Mouse (Mus musculus) kidney, postnatal 36 days (tissue): ENCODE measurements around the gene Acss3.

Source experiments
- DNase-seq, 2 experiments: peaks; one replicate each; pipeline ENCODE4 v3.0.0; 2021 to 2022; ENCODE audit warnings: mixed read lengths in 2 of 2

Gene Acss3

GRCm38 (mm10) chr10:107123529-107124335 is at the start of gene Acss3:
TSS of gene Acss3 (minus strand) at chr10:107123668.
- peak; percentile 79 to 80 for DNase-seq

GRCm38 (mm10) chr10:107172003-107172689 is 48.7 kb upstream of the Acss3 start:
- no peak for DNase-seq

- DNase-seq: no peak
These were observed 43.0 kb upstream of the Acss3 start for GRCm38 (mm10) chr10:107166486-107166885.

GRCm38 (mm10) chr10:107148759-107149158 is 25.3 kb upstream of the Acss3 start:
- DNase-seq: no peak

GRCm38 (mm10) chr10:107144016-107144415 is 20.5 kb upstream of the Acss3 start:
- no peak for DNase-seq

GRCm38 (mm10) chr10:107142910-107143309 is 19.4 kb upstream of the Acss3 start:
- peak in 1 of 2 experiments; percentile 12 for DNase-seq

GRCm38 (mm10) chr10:107122744-107123528 is 532 bp downstream of the Acss3 start:
- DNase-seq: no peak

GRCm38 (mm10) chr10:107121301-107121700 is 2.2 kb downstream of the Acss3 start:
- no peak for DNase-seq

GRCm38 (mm10) chr10:107119135-107119534 is 4.3 kb downstream of the Acss3 start:
- DNase-seq: no peak

GRCm38 (mm10) chr10:107116709-107117267 is 6.7 kb downstream of the Acss3 start:
- DNase-seq: peak in 1 of 2 experiments; percentile 10

GRCm38 (mm10) chr10:107115930-107116642 is 7.4 kb downstream of the Acss3 start:
- DNase-seq: peak; percentile 26 to 77

- no peak for DNase-seq
These were observed 8.3 kb downstream of the Acss3 start for GRCm38 (mm10) chr10:107115121-107115520.

GRCm38 (mm10) chr10:107094452-107094851 is 29.0 kb downstream of the Acss3 start:
- DNase-seq: no peak

GRCm38 (mm10) chr10:107053846-107054624 is 69.4 kb downstream of the Acss3 start:
- DNase-seq: no peak

GRCm38 (mm10) chr10:107050489-107050888 is 73.0 kb downstream of the Acss3 start:
- no peak for DNase-seq

GRCm38 (mm10) chr10:107042656-107043055 is 80.8 kb downstream of the Acss3 start:
- DNase-seq: no peak

- no peak for DNase-seq
These were observed 82.6 kb downstream of the Acss3 start for GRCm38 (mm10) chr10:107040837-107041236.

GRCm38 (mm10) chr10:107040378-107040777 is 83.1 kb downstream of the Acss3 start:
- no peak for DNase-seq

- DNase-seq: peak; percentile 7 to 11
These were observed 84.3 kb downstream of the Acss3 start for GRCm38 (mm10) chr10:107039211-107039610.

GRCm38 (mm10) chr10:107024254-107024653 is 99.2 kb downstream of the Acss3 start:
- DNase-seq: no peak

GRCm38 (mm10) chr10:107021118-107021517 is 102.3 kb downstream of the Acss3 start:
- no peak for DNase-seq
